Mouse (Mus musculus) cerebellum, postnatal 10 days (tissue): ENCODE measurements around the gene Npy4r.

Source experiments
- DNase-seq, 2 experiments: peaks; one replicate each; pipeline ENCODE4 v3.0.0; 2021; ENCODE audit warnings: mixed read lengths in 2 of 2

The Npy4r gene

DNA sequence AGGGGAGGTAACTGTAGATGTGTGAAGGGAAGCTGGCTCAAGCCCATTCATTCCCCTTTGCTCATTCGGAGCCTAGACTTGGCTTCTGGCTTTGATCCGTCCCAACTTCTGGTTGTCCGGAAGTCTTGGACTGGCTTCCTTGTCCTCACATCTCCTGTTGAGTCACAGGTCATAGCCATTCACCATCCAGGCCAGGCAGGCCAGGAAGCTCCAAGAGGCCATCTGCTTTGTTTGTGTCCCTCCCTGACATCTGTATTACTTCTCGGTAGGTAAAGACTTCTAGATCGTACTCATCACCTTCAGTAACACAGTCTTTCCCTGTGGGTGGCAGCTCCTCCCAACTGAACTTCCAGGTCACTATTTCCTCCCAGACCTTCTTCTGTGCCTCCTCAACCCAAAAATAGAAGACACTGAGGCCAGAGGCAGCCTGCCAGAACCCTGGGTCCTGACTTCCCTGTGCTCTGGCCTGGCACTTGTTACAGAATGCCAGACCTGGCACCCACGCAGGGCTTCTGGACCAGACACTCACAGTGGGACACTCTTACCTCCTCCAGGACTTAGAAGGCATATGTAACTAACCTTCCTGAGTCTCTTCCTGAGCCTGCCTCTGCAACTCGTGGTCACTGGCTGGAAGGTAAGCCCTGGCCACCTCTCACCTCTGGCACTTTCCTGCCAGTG, 33.1 kb downstream of the Npy4r start:
- DNase-seq: peak; percentile 82 to 91

DNA sequence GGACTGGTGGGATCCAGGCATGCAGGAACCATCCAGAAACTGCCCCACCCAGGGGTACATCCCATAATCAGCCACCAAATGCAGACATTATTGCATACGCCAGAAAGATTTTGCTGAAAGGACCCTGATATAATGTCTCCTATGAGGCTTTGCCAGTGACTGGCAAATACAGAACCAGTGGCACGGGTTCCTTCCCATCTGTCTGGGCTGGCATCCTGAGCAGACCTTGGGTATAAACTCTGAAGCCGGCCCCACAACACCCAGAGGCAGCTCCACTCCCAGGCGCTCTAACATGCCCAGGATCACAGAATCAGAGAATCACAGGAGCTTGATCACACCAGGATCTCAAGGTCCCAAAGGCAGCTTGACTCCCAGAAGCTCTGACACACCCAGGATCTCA, 38.0 kb downstream of the Npy4r start:
- DNase-seq: peak; percentile 56 to 68

DNA sequence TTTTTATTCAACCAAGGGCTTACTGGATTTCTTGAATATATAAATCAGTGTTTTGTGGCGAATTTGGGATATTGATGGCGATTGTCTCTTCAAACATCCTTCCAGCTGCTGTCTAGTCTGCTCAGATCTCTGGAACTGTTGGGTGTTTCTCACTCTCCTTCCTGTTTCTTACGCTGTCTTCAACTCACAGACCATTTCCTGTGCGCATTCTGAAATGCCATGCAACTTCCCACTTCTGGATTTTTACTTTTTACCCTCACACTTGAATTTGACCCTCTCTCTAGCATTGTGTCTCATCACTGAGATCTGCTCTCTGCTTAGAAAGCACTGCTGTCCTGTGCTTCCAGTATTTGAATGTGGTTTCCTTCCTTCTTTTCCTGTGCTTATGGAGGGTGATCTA, 44.7 kb downstream of the Npy4r start:
- DNase-seq: no peak

DNA sequence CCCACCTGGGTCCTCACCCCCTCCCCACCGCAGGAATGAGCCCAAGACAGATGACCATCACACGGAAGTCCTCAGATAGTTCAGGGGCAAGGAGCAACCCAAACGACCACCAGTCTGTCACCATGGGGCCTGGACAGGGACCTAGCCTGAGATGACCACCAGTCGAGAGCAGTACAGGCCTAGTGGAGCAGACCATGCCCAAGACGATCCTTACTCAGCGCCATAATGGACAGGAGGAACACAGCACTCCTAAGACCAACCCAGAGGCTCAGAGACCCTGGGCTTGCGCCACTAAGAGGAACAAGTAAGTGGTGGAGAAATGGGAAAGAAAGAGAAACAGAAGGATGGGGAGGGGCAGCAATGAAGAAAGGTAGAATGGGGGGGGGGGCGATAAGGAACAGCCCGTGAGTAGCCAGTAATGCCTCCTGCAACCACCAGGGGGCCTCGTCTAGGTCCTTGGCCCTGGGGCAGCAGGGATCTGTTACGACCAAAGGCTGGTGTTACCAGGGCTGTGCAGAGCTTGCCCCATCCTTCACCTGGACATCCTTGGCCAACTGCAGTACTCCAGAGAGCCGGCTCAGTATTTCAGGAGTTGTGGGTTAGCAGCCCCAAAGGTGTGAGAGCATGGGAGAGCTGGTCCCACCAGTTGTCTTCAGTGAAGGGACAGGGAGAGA, 45.8 kb downstream of the Npy4r start:
- DNase-seq: peak; percentile 74 to 79

DNA sequence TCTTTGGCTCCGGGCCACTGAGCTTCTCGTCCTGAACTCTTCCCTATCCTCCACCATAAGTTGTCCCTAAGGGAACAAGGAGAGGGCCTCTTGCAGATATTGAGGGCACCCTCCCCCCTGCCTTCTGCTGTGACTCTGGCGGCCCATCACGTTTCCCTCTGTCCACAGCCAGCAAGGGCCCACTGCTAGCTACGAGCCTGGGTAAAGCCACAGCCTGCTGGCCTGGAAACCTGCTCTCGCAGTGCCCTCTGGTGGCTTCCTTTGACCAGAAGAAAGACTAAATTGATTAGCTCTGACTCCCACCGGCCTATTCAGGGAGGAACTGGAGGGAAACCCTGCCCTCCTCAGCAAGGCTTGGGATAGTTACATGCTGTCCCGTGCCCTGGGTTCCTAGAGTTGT, 47.4 kb downstream of the Npy4r start:
- peak; percentile 89 to 90 for DNase-seq

DNA sequence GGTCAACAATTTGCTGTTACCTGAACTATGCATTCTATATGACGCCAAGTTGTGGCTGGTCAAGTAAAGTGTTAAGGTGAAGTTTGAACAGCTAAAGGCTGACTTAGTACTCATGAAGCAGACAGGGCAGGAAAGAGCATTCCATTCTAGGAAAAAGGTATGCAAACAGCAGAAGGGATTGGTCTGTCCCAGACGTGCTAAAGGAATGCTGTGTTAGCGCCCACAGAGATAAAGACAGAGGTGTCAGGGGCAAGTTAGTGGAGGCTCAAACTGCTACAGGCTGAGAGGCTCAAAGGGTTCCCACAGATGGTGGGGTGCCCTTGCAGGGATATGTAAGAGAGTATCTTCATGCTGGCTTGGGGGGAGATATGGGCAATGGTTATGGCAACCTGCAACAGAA, 48.4 kb downstream of the Npy4r start:
- DNase-seq: no peak

DNA sequence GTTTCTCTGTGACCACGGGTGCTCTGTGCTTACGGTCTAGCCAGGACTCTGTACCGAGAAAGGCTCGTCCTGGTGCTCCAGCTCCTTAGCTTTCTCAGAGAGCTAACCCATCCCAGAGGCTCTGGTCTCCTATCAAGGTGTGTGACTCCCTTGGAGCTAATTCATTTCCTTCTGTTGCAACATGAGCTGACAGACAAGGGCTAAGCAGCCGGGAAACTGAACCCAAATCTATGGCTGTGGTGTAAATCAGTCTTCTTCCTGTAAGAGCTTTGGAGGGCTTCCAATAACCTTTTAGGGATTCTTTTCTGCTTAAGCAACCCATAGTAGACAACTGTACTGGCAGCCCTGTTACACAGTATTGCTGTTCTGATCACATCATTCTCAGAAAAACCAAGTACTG, 49.7 kb downstream of the Npy4r start, which contains the start of gene A630023A22Rik:
Gene A630023A22Rik, minus strand, starts transcription at position 154 of the 400 bp plus-strand sequence.
- DNase-seq: no peak

DNA sequence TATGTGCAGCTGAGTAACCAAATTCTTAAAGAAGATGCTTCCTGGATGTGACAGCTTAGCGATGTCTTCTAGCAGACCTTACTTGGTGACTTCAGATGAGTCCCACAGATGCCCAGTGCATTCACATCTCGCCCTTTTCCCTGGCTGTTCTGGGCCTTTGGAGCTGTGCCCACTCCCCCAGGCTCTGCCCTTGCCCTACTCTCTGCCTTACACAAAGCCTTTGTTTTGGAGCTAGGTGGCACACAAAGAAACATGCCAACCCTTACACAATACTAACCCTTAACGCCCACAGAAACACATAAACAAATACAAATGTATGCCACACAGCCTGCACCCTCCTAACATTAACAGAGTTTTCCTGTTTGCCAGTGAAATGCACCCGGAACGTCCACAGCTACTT, 56.1 kb downstream of the Npy4r start:
- DNase-seq: no peak
